Comparison of ENCODE assay signal across 17 mouse cellular contexts in the genomic region with DNA sequence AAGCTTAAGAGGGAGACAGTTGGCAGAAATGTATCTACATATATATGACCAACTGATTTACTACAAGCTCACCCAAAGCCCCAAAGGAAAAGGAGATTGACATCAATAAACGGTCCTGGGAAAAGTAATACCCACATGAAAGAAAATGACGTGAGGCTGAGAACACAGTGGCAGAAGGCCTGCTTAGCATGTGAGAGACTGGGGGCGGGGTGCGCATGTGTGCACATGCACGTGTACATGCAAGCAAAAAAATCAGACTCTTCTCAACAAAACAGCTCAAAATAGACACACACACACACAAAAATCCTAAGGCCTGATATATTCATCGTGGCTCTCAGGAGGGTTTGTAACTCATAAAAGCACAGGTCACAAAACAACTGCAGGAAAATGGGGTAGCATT.
DNase-seq lines count a peak whose midpoint lies in the region; TF ChIP-seq lines count a peak whose summit lies in the region.
"Had no signal": no experiment of that assay in that cellular context is flagged by ENCODE, and none has a peak within 500 bp of the region (broad histone marks: within the 10 kb centered on the region; RNA-seq: fewer than 3 reads in every experiment).

No protein-coding gene starts in this region.

- TF ChIP-seq POLR2A in brain, embryonic 14.5 days (IDR thresholded peaks at IDR 0.05; ENCODE audit: borderline replicate concordance, extremely low read depth, insufficient read depth, insufficient read length, poor library complexity, severe bottlenecking), result no peak

- TF ChIP-seq CTCF in brain, embryonic 14.5 days (IDR thresholded peaks at IDR 0.05; ENCODE audit: borderline replicate concordance, extremely low read depth, insufficient read depth, insufficient read length), result no peak

- intact Hi-C loops in heart, postnatal 10 days (cut with DNase I), result loop anchor here (10.0 kb wide), 1 partner anchor 209 kb away; no protein-coding TSS in a partner anchor

- DNase-seq in heart, adult 11 months, result peak; percentile 35
- no peak for DNase-seq in heart, postnatal 10 days
- DNase-seq in right cerebral cortex, postnatal 4 days, result peak; percentile 46
- DNase-seq in right cerebral cortex, adult 18-20 months, result no peak
- peak; percentile 64 for DNase-seq in brain, embryonic 14.5 days (ENCODE audit: low read depth)
- peak; percentile 68 for DNase-seq in induced T-regulatory cell, adult 2 months (ENCODE audit: low read depth)
- DNase-seq in kidney, adult 18-20 months, result no peak
- DNase-seq: adrenal gland, postnatal 36 days; cerebellum, adult 11 months; cerebellum, adult 9-11 months; gastrocnemius, postnatal 25 days; heart, postnatal 14 days; kidney, adult 8-10 months; kidney, postnatal 10 days; liver, postnatal 0 days; lung, postnatal 10 days; thymus, postnatal 36 days had no signal

Comparison
In these comparisons a context has a peak if more than half of its experiments do, and no peak if none do; other contexts are left out.
1. DNase-seq: peak in heart, adult 11 months (single experiment), right cerebral cortex, postnatal 4 days (single experiment), brain, embryonic 14.5 days (single experiment) and induced T-regulatory cell, adult 2 months (single experiment); none in heart, postnatal 10 days (0 of 2), right cerebral cortex, adult 18-20 months (single experiment) and kidney, adult 18-20 months (single experiment).